Comparison of ENCODE assay signal across 11 mouse cellular contexts in genomic region chr16:10969342-10969741, GRCm38 (mm10).
DNase-seq lines count a peak whose midpoint lies in the region; ATAC-seq and TF ChIP-seq lines count a peak whose summit lies in the region.
"Had no signal": no experiment of that assay in that cellular context is flagged by ENCODE, and none has a peak within 500 bp of the region (broad histone marks: within the 10 kb centered on the region; RNA-seq: fewer than 3 reads in every experiment).

No protein-coding gene starts in this region.

- H3K4me3 ChIP-seq in heart, adult 2 months = no peak overlapping the region
- H3K4me3 ChIP-seq in gastrocnemius, adult 2 months = no peak overlapping the region
- no peak overlapping the region for H3K4me3 ChIP-seq in cerebellum, adult 2 months (replicated peaks; ENCODE audit: insufficient read depth, low read depth, low read length)

- H3K9ac ChIP-seq in heart, adult 2 months (ENCODE audit: low read depth, low read length) = no peak overlapping the region
- H3K9ac ChIP-seq: forebrain, postnatal 0 days; liver, embryonic 14.5 days had no signal

- peak; percentile 90 for ATAC-seq in granulocyte monocyte progenitor cell, adult 5-6 weeks (replicated peaks; ENCODE audit: poor library complexity, severe bottlenecking)
- ATAC-seq: forebrain, postnatal 0 days had no signal

- TF ChIP-seq CTCF in heart, adult 2 months (IDR thresholded peaks at IDR 0.05) = no peak
- TF ChIP-seq CTCF in gastrocnemius, adult 2 months (IDR thresholded peaks at IDR 0.05) = no peak
- no peak for TF ChIP-seq CTCF in cerebellum, adult 2 months (IDR thresholded peaks at IDR 0.05; ENCODE audit: borderline replicate concordance, insufficient read depth, low read depth, low read length)

- intact Hi-C loops in heart, adult 2 months (cut with DNase I) = no loop called here
- intact Hi-C loops in gastrocnemius, adult 2 months (cut with DNase I) = no loop called here

- H3K79me2 ChIP-seq in heart, adult 2 months (replicated peaks; ENCODE audit: control insufficient read depth, insufficient read depth, low read length) = peaks cover 1% of the 10 kb centered on the region; the same call in 1 of the 2 replicates

- peaks cover 4% of the 10 kb centered on the region for H3K4me1 ChIP-seq in heart, adult 2 months (ENCODE audit: control insufficient read depth, insufficient read depth, low read length)
- H3K4me1 ChIP-seq in cerebellum, adult 2 months (ENCODE audit: control insufficient read depth, insufficient read depth, low read length) = no peaks in the 10 kb centered on the region

- H3K36me3 ChIP-seq in heart, adult 2 months (ENCODE audit: control insufficient read depth, insufficient read depth, low read length) = no peaks in the 10 kb centered on the region

- DNase-seq in heart, adult 11 months = peak; percentile 93
- DNase-seq in heart, adult 2 months = no peak
- peak; percentile 64 for DNase-seq in CD4-positive helper T cell, adult 2 months (ENCODE audit: low read depth, low spot score)
- DNase-seq in thymus, adult 18-20 months = peak; percentile 52 to 63
- no peak for DNase-seq in gastrocnemius, adult 2 months
- DNase-seq in cerebellum, adult 2 months = no peak
- no peak for DNase-seq in testis, postnatal 10 days (ENCODE audit: low spot score)
- DNase-seq: forebrain, postnatal 0 days; kidney, adult 18-20 months had no signal

- H3K27me3 ChIP-seq in heart, adult 2 months (ENCODE audit: control insufficient read depth, insufficient read depth, low read length) = no peaks in the 10 kb centered on the region
- H3K27me3 ChIP-seq in cerebellum, adult 2 months (ENCODE audit: control insufficient read depth, insufficient read depth, low read length) = no peaks in the 10 kb centered on the region

- TF ChIP-seq EP300 in heart, adult 2 months (IDR thresholded peaks at IDR 0.05; ENCODE audit: insufficient read depth, low read depth, low read length) = no peak

- no peak for TF ChIP-seq POLR2A in heart, adult 2 months (IDR thresholded peaks at IDR 0.05; ENCODE audit: insufficient read depth, low read depth, low read length)
- no peak for TF ChIP-seq POLR2A in cerebellum, adult 2 months (IDR thresholded peaks at IDR 0.05; ENCODE audit: borderline replicate concordance, insufficient read depth, low read length)

- 39% methylated on average over 5 of the region's 5 CpGs for WGBS in heart, adult 2 months
- WGBS in cerebellum, adult 2 months = 75% methylated on average over 5 of the region's 5 CpGs

- no peak overlapping the region for H3K27ac ChIP-seq in heart, adult 2 months
- H3K27ac ChIP-seq in gastrocnemius, adult 2 months = no peak overlapping the region
- no peak overlapping the region for H3K27ac ChIP-seq in cerebellum, adult 2 months (ENCODE audit: insufficient read depth, low read length)
- H3K27ac ChIP-seq: liver, embryonic 14.5 days had no signal

Comparison
In these comparisons a context has a peak if more than half of its experiments do, and no peak if none do; other contexts are left out.
1. DNase-seq: peak in heart, adult 11 months (single experiment), CD4-positive helper T cell, adult 2 months (single experiment) and thymus, adult 18-20 months (2 of 2); none in heart, adult 2 months (0 of 2), gastrocnemius, adult 2 months (single experiment), cerebellum, adult 2 months (0 of 2) and testis, postnatal 10 days (single experiment).